Mouse (Mus musculus) olfactory bulb, adult 2 months (tissue): ENCODE data around the gene Morn3.

Experiments
- CTCF ChIP-seq: fragments of 200-500 bp; IDR thresholded peaks from 2 replicates; pipeline ENCODE4 v1.5.1; 2012; ENCODE audit warnings: low read depth, mild to moderate bottlenecking, low read length, moderate library complexity; ENCODE audit not compliant: insufficient read depth
- POLR2A ChIP-seq: fragments of 200-500 bp; IDR thresholded peaks from 2 replicates; pipeline ENCODE4 v1.6.1; 2012; ENCODE audit warnings: mild to moderate bottlenecking, low read depth, low read length, moderate library complexity; ENCODE audit not compliant: insufficient read depth

DNA sequence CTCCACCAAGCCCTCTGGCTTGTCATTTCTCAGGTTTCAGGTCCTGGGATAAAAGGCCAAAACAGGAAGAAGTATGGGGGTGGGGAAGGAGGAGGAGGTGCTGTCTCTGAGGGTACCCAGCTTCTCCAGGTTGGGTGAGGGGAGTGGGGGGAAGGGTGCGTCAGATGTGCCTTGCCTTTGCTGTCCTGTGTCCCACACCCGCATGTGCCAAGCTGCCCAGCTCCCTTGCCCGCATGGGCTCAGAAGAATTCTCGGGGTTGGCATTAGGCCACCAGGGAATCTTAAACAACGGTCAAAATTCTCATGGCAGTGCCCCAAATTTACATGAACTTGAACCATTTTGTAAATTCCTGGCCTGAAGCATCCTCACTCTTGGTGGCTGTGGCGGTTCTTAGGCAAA is 20.4 kb downstream of the Morn3 start:
- TF ChIP-seq CTCF (no peak), POLR2A (no peak)
